Mouse (Mus musculus) subcutaneous adipose tissue, adult 2 months (tissue): Measurements from ENCODE around the gene Gm6803. TPM values are rescaled to one million over a fixed set of nuclear protein-coding genes. Genes with fewer than 3 reads are reported as not detected.

ENCODE experiments used
- polyA plus RNA-seq: library from polyadenylated mRNA; depleted of rRNA; stranded (reverse); fragments of >200 nt; gene quantifications from 2 replicates; pipeline ENCODE4 v1.2.3, GENCODE M21; 2012; ENCODE audit warnings: low replicate concordance; rRNA removed

Gene Gm6803
- polyA plus RNA-seq, result not detected in 2 replicates

GRCm38 (mm10) chr12:88018671-88019070, at the start of gene Gm6803:
TSS of gene Gm6803 (minus strand) at chr12:88018771.

DNA sequence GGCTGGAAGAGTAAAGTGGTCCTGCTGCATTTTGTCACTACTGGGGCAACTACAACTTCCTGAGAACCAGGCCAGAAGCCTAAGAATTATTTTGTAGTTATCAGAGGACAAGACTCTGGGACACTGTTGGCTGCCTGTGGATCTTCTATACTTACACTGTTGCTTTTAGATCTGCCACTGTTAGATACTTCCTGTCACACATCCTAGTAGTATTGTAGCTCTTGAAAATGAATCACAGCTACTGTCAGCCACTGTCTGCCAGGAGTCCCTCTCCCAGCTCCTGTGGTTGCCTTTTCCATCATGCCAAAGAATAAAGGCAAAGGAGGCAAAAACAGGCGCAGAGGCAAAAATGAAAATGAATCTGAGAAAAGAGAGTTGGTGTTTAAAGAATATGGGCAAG, 8.1 kb upstream of the Gm6803 start, which contains the start of gene Gm2056:
Gene Gm2056, plus strand, starts transcription at position 301 of the 400 bp plus-strand sequence.

GRCm38 (mm10) chr12:88011548-88011947, 7.0 kb downstream of the Gm6803 start, which contains the start of gene Gm2075:
TSS of gene Gm2075 (plus strand) at chr12:88011848.

Other genes starting within 250 kb of the Gm6803 start
- gene Gm21319, start 243.0 kb downstream of the Gm6803 start, polyA plus RNA-seq, result not detected in 2 replicates
- gene Gm21936, start 223.3 kb downstream of the Gm6803 start, polyA plus RNA-seq, result not detected in 2 replicates
- gene BB287469, start 202.2 kb downstream of the Gm6803 start, polyA plus RNA-seq, result not detected in 2 replicates
- not detected in 2 replicates for gene Gm2001, start 176.4 kb downstream of the Gm6803 start, polyA plus RNA-seq
- gene Gm2016, start 144.7 kb downstream of the Gm6803 start, polyA plus RNA-seq, result not detected in 2 replicates
- not detected in 2 replicates for gene Gm2022, start 123.4 kb downstream of the Gm6803 start, polyA plus RNA-seq
- not detected in 2 replicates for gene Gm2035, start 98.9 kb downstream of the Gm6803 start, polyA plus RNA-seq
- gene Gm2042, start 64.7 kb downstream of the Gm6803 start, polyA plus RNA-seq, result not detected in 2 replicates
- gene Gm2075, start 6.9 kb downstream of the Gm6803 start, polyA plus RNA-seq, result not detected in 2 replicates
- gene Gm2056, start 8.2 kb upstream of the Gm6803 start, polyA plus RNA-seq, result not detected in 2 replicates
- not detected in 2 replicates for gene Gm16368, start 64.9 kb upstream of the Gm6803 start, polyA plus RNA-seq
- not detected in 2 replicates for gene Gm10436, start 163.3 kb upstream of the Gm6803 start, polyA plus RNA-seq
- gene Gm8332, start 231.3 kb upstream of the Gm6803 start, polyA plus RNA-seq, result not detected in 2 replicates